In genomic region chr11:100355151-100355951, GRCm38 (mm10) we compare ENCODE assay signal across 8 mouse cellular contexts. TPM values are rescaled to one million over a fixed set of nuclear protein-coding genes. Genes with fewer than 3 reads are reported as not detected.
DNase-seq lines count a peak whose midpoint lies in the region; ATAC-seq and TF ChIP-seq lines count a peak whose summit lies in the region.
"Had no signal": no experiment of that assay in that cellular context is flagged by ENCODE, and none has a peak within 500 bp of the region (broad histone marks: within the 10 kb centered on the region; RNA-seq: fewer than 3 reads in every experiment).

No protein-coding gene starts in this region.

- DNase-seq in CH12.LX (ENCODE audit: extremely low read depth) (no peak), NIH3T3 (ENCODE audit: low read depth) (peak; percentile 43)
- DNase-seq in embryo, embryonic 10.5 days (ENCODE audit: low spot score): peak; percentile 50
- DNase-seq in left cerebral cortex, adult 2 months (ENCODE audit: extremely low spot score in 1 of 2, low spot score in 2 of 2): peak; percentile 43 to 66
- peak; percentile 56 to 65 for DNase-seq in spleen, adult 18-20 months

- peaks cover 3% of the 10 kb centered on the region for H3K9me3 ChIP-seq in CH12.LX (replicated peaks; ENCODE audit: low read length)
- H3K9me3 ChIP-seq in hindbrain, embryonic 12.5 days (replicated peaks): no peaks in the 10 kb centered on the region
- no peaks in the 10 kb centered on the region for H3K9me3 ChIP-seq in megakaryocyte, embryonic 14.5 days

- intact Hi-C loops in left cerebral cortex, adult 2 months (cut with DNase I): no loop called here

- TF ChIP-seq CTCF in CH12.LX (conservative IDR thresholded peaks at IDR 0.05 in 1 of 2, IDR thresholded peaks at IDR 0.05 in 1 of 2; ENCODE audit: low read depth in 2 of 2, low read length in 2 of 2): no peak; a peak in 1 of 4 replicates
- no peak; the same call in 1 of the 2 replicates for TF ChIP-seq CTCF in left cerebral cortex, adult 2 months (IDR thresholded peaks at IDR 0.05)

- in situ Hi-C loops in CH12.LX (cut with MboI; ENCODE audit: low pct_ligation_motif_present, low pct_unique_long_range_greater_than_20kb, low sequenced_read_pairs): no loop called here

- 1% methylated on average over 51 of the region's 54 CpGs for WGBS in hindbrain, embryonic 12.5 days

- no peak for TF ChIP-seq EP300 in CH12.LX (IDR thresholded peaks at IDR 0.05; ENCODE audit: low read length)

- H3K4me3 ChIP-seq in CH12.LX (replicated peaks in 1 of 3; ENCODE audit: low read depth in 2 of 3, low read length in 2 of 3, poor library complexity in 1 of 3): peak overlapping the region; percentile 45 to 66 (median 47)
- peak overlapping the region; percentile 55 for H3K4me3 ChIP-seq in hindbrain, embryonic 12.5 days
- H3K4me3 ChIP-seq in left cerebral cortex, adult 2 months: peak overlapping the region; percentile 94
- peak overlapping the region; percentile 91 for H3K4me3 ChIP-seq in megakaryocyte, embryonic 14.5 days (replicated peaks)

- H3K27ac ChIP-seq in CH12.LX (ENCODE audit: insufficient read depth, low read depth): no peak overlapping the region
- no peak overlapping the region for H3K27ac ChIP-seq in hindbrain, embryonic 12.5 days
- peak overlapping the region; percentile 80 for H3K27ac ChIP-seq in left cerebral cortex, adult 2 months

- no peak for TF ChIP-seq RAD21 in CH12.LX (IDR thresholded peaks at IDR 0.05; ENCODE audit: low read depth, low read length)

- peaks cover 8 to 18% of the 10 kb centered on the region in 2 experiments for H3K4me1 ChIP-seq in CH12.LX (ENCODE audit: control insufficient read depth in 1 of 2, insufficient read depth in 2 of 2)
- peaks cover 19% of the 10 kb centered on the region for H3K4me1 ChIP-seq in hindbrain, embryonic 12.5 days
- H3K4me1 ChIP-seq in megakaryocyte, embryonic 14.5 days: peaks cover 30% of the 10 kb centered on the region

- TF ChIP-seq POLR2A in CH12.LX (IDR thresholded peaks at IDR 0.05; ENCODE audit: low read depth, low read length): no peak

- ATAC-seq in hindbrain, embryonic 12.5 days (ENCODE audit: low FRiP score): peak; percentile 62

- dilution Hi-C loops in CH12.LX (cut with MboI; ENCODE audit: extremely low pct_ligation_motif_present, extremely low pct_unique_long_range_greater_than_20kb, low sequenced_read_pairs): no loop called here

- H3K27me3 ChIP-seq in CH12.LX (replicated peaks): peaks cover 93% of the 10 kb centered on the region
- peaks cover 66% of the 10 kb centered on the region for H3K27me3 ChIP-seq in hindbrain, embryonic 12.5 days
- H3K27me3 ChIP-seq in megakaryocyte, embryonic 14.5 days (replicated peaks): peaks cover 94% of the 10 kb centered on the region

- no peaks in the 10 kb centered on the region for H3K79me2 ChIP-seq in CH12.LX (replicated peaks; ENCODE audit: control insufficient read depth, extremely low read depth, insufficient read depth, poor library complexity, severe bottlenecking)

- H3K9ac ChIP-seq in CH12.LX (ENCODE audit: insufficient read depth, low read depth): peak overlapping the region; percentile 22; the same call in 1 of the 2 replicates
- H3K9ac ChIP-seq in hindbrain, embryonic 12.5 days: peak overlapping the region; percentile 60

- no peaks in the 10 kb centered on the region for H3K36me3 ChIP-seq in CH12.LX (replicated peaks in 1 of 2; ENCODE audit: control insufficient read depth in 1 of 2, insufficient read depth in 1 of 2, low read length in 1 of 2)
- 0 out of 2 replicates have a peak, but pooled peaks cover 4% of the 10 kb centered on the region for H3K36me3 ChIP-seq in hindbrain, embryonic 12.5 days
- H3K36me3 ChIP-seq in megakaryocyte, embryonic 14.5 days (replicated peaks; ENCODE audit: low read length): no peaks in the 10 kb centered on the region

- H3K4me2 ChIP-seq in CH12.LX (ENCODE audit: insufficient read depth, low read depth, poor library complexity, severe bottlenecking): peak overlapping the region; percentile 86
- peak overlapping the region; percentile 99 for H3K4me2 ChIP-seq in hindbrain, embryonic 12.5 days (replicated peaks)

TF ChIP-seq in CH12.LX, 34 proteins besides CTCF, POLR2A, EP300 and RAD21 (continues in another document):
- no peak for TF ChIP-seq KAT2A (IDR thresholded peaks at IDR 0.05; ENCODE audit: insufficient replicate concordance, low read length)
- TF ChIP-seq IRF4 (IDR thresholded peaks at IDR 0.05; ENCODE audit: low read depth, low read length): peak; percentile 38; the same call in 1 of the 2 replicates
- TF ChIP-seq CHD2 (IDR thresholded peaks at IDR 0.05; ENCODE audit: low read length): no peak
- TF ChIP-seq ZNF384 (IDR thresholded peaks at IDR 0.05; ENCODE audit: low read depth, low read length): no peak
- TF ChIP-seq POLR2AphosphoS2 (IDR thresholded peaks at IDR 0.05; ENCODE audit: low read depth, low read length): no peak
- no peak for TF ChIP-seq ZC3H11A (IDR thresholded peaks at IDR 0.05; ENCODE audit: low read depth, low read length)
- TF ChIP-seq MXI1 (IDR thresholded peaks at IDR 0.05; ENCODE audit: low read depth, low read length): 0 out of 2 replicates have a peak, but pooled peaks have one; percentile 15
- TF ChIP-seq SIN3A (IDR thresholded peaks at IDR 0.05; ENCODE audit: low read length): 0 out of 2 replicates have a peak, but pooled peaks have one; percentile 27
- no peak for TF ChIP-seq PAX5 (IDR thresholded peaks at IDR 0.05; ENCODE audit: low read length)
- peak; percentile 89 for TF ChIP-seq MAZ (IDR thresholded peaks at IDR 0.05; ENCODE audit: low read depth, low read length)
- no peak for TF ChIP-seq ZKSCAN1 (IDR thresholded peaks at IDR 0.05; ENCODE audit: borderline replicate concordance, low read depth, low read length)
- no peak for TF ChIP-seq JUN (IDR thresholded peaks at IDR 0.05; ENCODE audit: insufficient read depth, low read depth, low read length)
- no peak for TF ChIP-seq ZMIZ1 (IDR thresholded peaks at IDR 0.05; ENCODE audit: low read depth, low read length)
- no peak for TF ChIP-seq USF2 (conservative IDR thresholded peaks at IDR 0.05; ENCODE audit: low read depth, low read length)
- TF ChIP-seq ETS1 (conservative IDR thresholded peaks at IDR 0.05; ENCODE audit: low read depth, low read length): no peak
- peak; percentile 72 for TF ChIP-seq NRF1 (IDR thresholded peaks at IDR 0.05; ENCODE audit: low read depth, low read length)
- TF ChIP-seq SMC3 (IDR thresholded peaks at IDR 0.05; ENCODE audit: low read depth, low read length): no peak
- TF ChIP-seq BHLHE40 (IDR thresholded peaks at IDR 0.05; ENCODE audit: low read depth, low read length): no peak
- TF ChIP-seq MEF2A (IDR thresholded peaks at IDR 0.05; ENCODE audit: borderline replicate concordance, low read depth, low read length): no peak
- TF ChIP-seq USF1 (IDR thresholded peaks at IDR 0.05; ENCODE audit: low read depth, low read length): no peak
- no peak for TF ChIP-seq MAX (IDR thresholded peaks at IDR 0.05; ENCODE audit: low read length)
- TF ChIP-seq RCOR1 (conservative IDR thresholded peaks at IDR 0.05; ENCODE audit: low read depth, low read length): no peak
- no peak for TF ChIP-seq TBP (conservative IDR thresholded peaks at IDR 0.05; ENCODE audit: low read depth, low read length)
- TF ChIP-seq E2F4 (IDR thresholded peaks at IDR 0.05; ENCODE audit: insufficient replicate concordance, low read depth, low read length): no peak
- TF ChIP-seq HCFC1 (IDR thresholded peaks at IDR 0.05; ENCODE audit: low read depth, low read length): no peak
- TF ChIP-seq NELFE (IDR thresholded peaks at IDR 0.05; ENCODE audit: low read depth, low read length): no peak
- TF ChIP-seq JUND (conservative IDR thresholded peaks at IDR 0.05; ENCODE audit: low read depth, low read length): no peak
- no peak; the same call in 1 of the 2 replicates for TF ChIP-seq TCF12 (IDR thresholded peaks at IDR 0.05; ENCODE audit: low read depth, low read length)

RNA-seq across cellular contexts. Expression of gene Hap1, which starts 0.6 kb away (rescaled TPM):
- total RNA-seq in CH12.LX (2012; rRNA removed): 0.21 and 0.34 TPM in 2 replicates
- not detected in 2 replicates for total RNA-seq in CH12.LX (2014; rRNA removed)
- 0.22 TPM in 1 of 2 replicates, not detected in the other for polyA plus RNA-seq in CH12.LX (2012; ENCODE audit: insufficient read length, low read depth)
- 53.7 and 58.0 TPM in 2 replicates for polyA plus RNA-seq in hindbrain, embryonic 12.5 days (2016; fragmentation: Nextera tagmentation; extraction: Ambion mirVana)
- total RNA-seq in left cerebral cortex, adult 2 months (2021): 100 to 1,000 TPM; 150 to 194 TPM
- 0.06 TPM in 1 of 2 replicates, not detected in the other for polyA plus RNA-seq in megakaryocyte, embryonic 14.5 days (2012; ENCODE audit: insufficient read depth, low replicate concordance)

RNA-seq across cellular contexts. Expression of gene Gast, which starts 21.1 kb away (rescaled TPM):
- total RNA-seq in CH12.LX (2012; rRNA removed) (not detected in 2 replicates), CH12.LX (2014; rRNA removed) (not detected in 2 replicates)
- polyA plus RNA-seq in CH12.LX (2012; ENCODE audit: insufficient read length, low read depth): not detected in 2 replicates
- 0.89 TPM in 1 of 2 replicates, not detected in the other for polyA plus RNA-seq in hindbrain, embryonic 12.5 days (2016; fragmentation: Nextera tagmentation; extraction: Ambion mirVana)
- not detected for total RNA-seq in left cerebral cortex, adult 2 months (2021)
- not detected in 2 replicates for polyA plus RNA-seq in megakaryocyte, embryonic 14.5 days (2012; ENCODE audit: insufficient read depth, low replicate concordance)
- total RNA-seq: left cerebral cortex, adult 8-10 months had no signal

RNA-seq across cellular contexts. Expression of gene Eif1, which starts 35.7 kb away (rescaled TPM):
- total RNA-seq in CH12.LX (2012; rRNA removed) (249 and 265 TPM in 2 replicates), CH12.LX (2014; rRNA removed) (401 and 406 TPM in 2 replicates)
- polyA plus RNA-seq in CH12.LX (2012; ENCODE audit: insufficient read length, low read depth): 989 and 1,001 TPM in 2 replicates
- polyA plus RNA-seq in hindbrain, embryonic 12.5 days (2016; fragmentation: Nextera tagmentation; extraction: Ambion mirVana): 1,343 and 1,447 TPM in 2 replicates
- 100 to 1,000 TPM; 746 to 811 TPM for total RNA-seq in left cerebral cortex, adult 2 months (2021)
- polyA plus RNA-seq in megakaryocyte, embryonic 14.5 days (2012; ENCODE audit: insufficient read depth, low replicate concordance): 123 and 768 TPM in 2 replicates

RNA-seq across cellular contexts. Expression of gene Jup, which starts 42.2 kb away (rescaled TPM):
- total RNA-seq in CH12.LX (2012; rRNA removed) (0.92 and 1.1 TPM in 2 replicates), CH12.LX (2014; rRNA removed) (0.34 and 0.68 TPM in 2 replicates)
- 1.3 and 1.4 TPM in 2 replicates for polyA plus RNA-seq in CH12.LX (2012; ENCODE audit: insufficient read length, low read depth)
- 64.0 and 64.6 TPM in 2 replicates for polyA plus RNA-seq in hindbrain, embryonic 12.5 days (2016; fragmentation: Nextera tagmentation; extraction: Ambion mirVana)
- 10 to 100 TPM; 51.2 to 53.7 TPM for total RNA-seq in left cerebral cortex, adult 2 months (2021)
- polyA plus RNA-seq in megakaryocyte, embryonic 14.5 days (2012; ENCODE audit: insufficient read depth, low replicate concordance): 6.4 and 9.4 TPM in 2 replicates

RNA-seq across cellular contexts. Expression of gene P3h4, which starts 59.3 kb away (rescaled TPM):
- 0.04 TPM in 1 of 2 replicates, not detected in the other for total RNA-seq in CH12.LX (2012; rRNA removed)
- total RNA-seq in CH12.LX (2014; rRNA removed): not detected in 2 replicates
- polyA plus RNA-seq in CH12.LX (2012; ENCODE audit: insufficient read length, low read depth): not detected in 2 replicates
- 34.3 and 35.9 TPM in 2 replicates for polyA plus RNA-seq in hindbrain, embryonic 12.5 days (2016; fragmentation: Nextera tagmentation; extraction: Ambion mirVana)
- 1 to 10 TPM; 7.6 to 9.4 TPM for total RNA-seq in left cerebral cortex, adult 2 months (2021)
- not detected in 2 replicates for polyA plus RNA-seq in megakaryocyte, embryonic 14.5 days (2012; ENCODE audit: insufficient read depth, low replicate concordance)

Comparison
In these comparisons a context has a peak if more than half of its experiments do, and no peak if none do; other contexts are left out.
1. RNA of gene Hap1, which starts 0.6 kb away (polyA plus RNA-seq): 53.7 to 58.0 TPM in hindbrain, embryonic 12.5 days; 0.22 TPM in CH12.LX and 0.06 TPM in megakaryocyte, embryonic 14.5 days; every median in the first group is over 10 times any median in the second.
2. Peak in every context shown above with its lines, with median percentiles within 50 percentile points of each other: H3K4me3 ChIP-seq.